Mouse (Mus musculus) megakaryocyte, adult 5-6 weeks (primary cell): Measurements from ENCODE around the gene Zfp644. TPM values are rescaled to one million over a fixed set of nuclear protein-coding genes. Genes with fewer than 3 reads are reported as not detected.
"Not testable (repeated sequence)": the region's sequence is repeated elsewhere in the genome, so short reads cannot be mapped to it uniquely, and the experiment has no call there.

Experiments used
- ATAC-seq: 2 replicates; pipeline ENCODE4 v1.8.0; 2016; ENCODE audit warnings: mild to moderate bottlenecking, inconsistent platforms; ENCODE audit not compliant: poor library complexity, severe bottlenecking
- total RNA-seq, 2 experiments: library from RNA; stranded (forward) in 1 of 2; stranded (reverse) in 1 of 2; fragments of 153-499, 151-499 nt in 1 of 2; fragments of 221-1000, 200-1000 nt in 1 of 2; gene quantifications; 2 replicates each; pipeline versions ENCODE4 v1.2.3 to v1.2.4; 2015 to 2017

Zfp644 gene
- total RNA-seq (2015), result 57.0 and 66.0 TPM in 2 replicates
- 59.2 and 68.4 TPM in 2 replicates for total RNA-seq (2017)

DNA sequence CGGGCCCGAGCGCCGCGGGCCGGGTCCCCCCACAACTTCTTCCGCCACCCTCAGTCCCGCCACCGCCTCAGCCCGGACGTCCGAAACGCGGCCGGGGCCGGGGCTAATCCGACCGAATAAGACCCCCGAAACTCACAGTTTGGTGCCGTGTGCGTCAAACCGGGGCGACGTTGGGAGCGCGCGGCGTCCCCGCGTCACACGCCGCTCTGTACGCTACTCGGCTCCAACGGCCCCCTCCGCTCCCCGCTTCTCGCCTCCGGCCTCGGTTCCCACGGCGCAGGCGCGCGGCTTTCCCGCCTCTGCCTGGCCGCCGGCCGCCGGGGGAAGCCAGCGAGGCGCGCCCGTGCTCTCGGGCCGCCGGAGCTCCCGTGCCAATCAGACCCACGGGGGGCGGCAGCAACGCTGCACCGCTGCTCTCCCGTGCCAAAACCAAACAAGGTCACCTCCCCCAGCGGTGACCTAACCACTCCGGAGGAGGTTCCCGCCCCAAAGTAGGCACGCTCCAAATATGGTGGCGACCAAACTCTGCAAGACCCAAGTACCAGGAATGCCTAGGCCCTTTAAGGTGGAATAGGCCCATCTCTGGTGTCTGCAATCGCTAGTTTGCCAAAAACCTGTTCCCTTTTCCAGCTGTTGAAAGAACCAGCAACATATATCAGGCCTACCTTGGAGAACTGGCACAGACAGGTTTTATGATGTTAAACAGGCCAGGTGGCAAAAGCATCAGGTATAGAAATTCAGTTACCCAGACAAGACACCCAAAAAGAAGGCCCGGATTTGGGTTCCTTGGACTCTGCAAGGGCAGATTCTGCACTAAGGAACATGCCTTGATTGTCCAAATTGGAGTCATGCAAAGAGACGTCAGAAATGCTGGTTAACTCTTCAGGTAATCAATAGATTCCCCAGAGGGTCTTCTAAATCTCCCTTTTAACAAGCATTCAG, at the start of gene Zfp644:
Zfp644 (minus strand) TSS at position 892 of the 942 bp plus-strand sequence.
- ATAC-seq, result peak; percentile 82

DNA sequence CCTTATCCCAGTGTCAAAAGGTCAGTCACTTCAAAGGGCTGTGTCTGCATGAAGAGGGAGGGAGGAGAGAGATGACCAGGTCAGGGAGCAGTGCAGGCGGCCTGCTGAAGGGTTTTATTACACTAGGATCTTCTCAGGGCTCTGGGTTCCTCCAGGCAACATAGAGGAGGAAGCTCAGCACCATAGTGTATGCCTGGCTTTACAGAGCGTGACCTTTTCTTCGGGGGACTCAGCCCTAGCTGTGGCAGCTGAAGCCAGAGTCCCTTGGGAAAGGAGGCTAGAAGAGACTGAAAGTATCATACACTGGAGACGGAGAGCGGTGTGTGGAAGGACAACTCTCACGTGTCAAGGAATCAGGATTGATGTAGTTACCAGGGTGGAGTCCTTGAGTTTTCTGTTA, 42.6 kb upstream of the Zfp644 start:
- no peak for ATAC-seq

DNA sequence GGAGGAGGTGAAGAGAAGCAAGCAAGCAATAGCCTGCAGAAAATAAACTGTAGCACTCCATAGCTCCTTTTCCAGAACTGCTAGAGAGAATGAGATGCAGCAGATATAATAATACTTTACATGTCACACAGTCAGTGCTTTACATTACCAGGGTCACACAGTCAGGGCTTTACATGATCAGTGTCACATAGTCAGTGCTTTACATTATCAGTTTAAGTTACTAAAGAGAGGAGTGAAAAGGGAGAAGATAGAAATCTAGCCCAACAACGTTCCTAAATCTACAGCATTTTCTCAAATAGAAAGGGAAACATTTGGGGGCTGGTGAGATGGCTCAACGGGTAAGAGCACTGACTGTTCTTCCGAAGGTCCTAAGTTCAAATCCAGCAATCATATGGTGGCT, 26.4 kb upstream of the Zfp644 start:
- no peak for ATAC-seq

DNA sequence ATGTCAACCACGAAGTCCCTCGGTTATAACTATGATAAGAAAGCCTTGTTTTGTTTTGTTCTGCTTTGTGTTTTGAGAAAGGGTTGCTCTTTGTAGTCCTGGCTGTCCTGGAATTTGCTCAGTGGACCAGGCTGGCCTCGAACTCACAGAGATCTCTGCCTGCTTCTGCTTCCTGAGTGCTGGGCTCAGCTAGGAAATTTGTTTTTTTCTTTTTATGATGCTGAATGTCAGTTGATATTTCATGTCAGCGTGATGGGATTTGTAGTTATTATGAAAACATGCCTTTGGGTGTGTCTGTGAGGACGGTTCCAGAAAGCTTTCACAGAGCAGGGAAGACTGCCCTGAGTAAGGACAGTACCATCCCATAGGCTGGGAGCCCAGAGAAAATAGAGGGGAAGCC, 25.7 kb upstream of the Zfp644 start:
- ATAC-seq, result no peak

DNA sequence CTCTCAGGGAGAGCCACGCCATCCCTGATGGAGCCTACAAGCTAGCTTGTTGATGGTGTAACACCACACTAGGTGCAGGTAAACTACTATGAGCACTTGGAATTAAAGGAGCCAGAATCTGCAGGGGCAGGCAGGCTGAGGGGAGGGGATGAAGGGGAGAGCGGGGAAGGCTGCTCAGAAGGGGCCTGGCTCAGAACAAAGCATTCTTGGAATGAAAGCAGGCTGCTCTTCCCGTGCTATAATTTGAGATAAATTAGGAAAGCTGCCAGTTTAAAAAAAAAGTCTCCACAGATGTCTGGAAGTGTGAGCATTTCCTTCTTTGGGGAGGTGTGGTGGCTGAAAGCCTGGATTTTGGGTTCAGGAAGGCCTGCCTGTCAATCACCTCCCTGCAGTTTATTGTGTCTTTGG, 14.8 kb upstream of the Zfp644 start:
- ATAC-seq, result no peak

DNA sequence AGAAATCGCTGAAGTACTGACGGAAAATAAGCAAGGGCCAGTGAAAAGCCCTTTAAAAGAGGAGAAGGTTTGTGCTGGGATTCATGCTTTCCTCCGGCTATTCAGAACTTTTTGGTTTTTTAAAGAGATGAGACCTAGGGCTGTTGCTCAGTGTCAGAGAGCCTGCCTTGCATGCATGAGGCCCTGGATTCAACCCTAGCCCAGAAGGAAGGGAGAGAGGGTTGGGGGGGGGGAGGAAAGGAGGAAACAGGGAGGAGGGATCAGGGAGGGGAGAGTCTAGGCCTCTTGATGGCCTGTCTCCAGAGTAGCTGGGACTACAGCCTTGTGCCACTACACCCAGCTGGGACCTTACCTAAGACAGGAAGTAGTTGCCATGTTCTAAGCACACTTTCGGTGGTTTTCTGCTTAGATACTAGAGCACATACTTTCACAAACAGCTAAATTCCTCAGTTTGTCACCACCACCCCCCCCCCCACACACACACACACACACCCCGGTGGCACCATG, 14.2 kb upstream of the Zfp644 start:
- ATAC-seq, result no peak

- no peak for ATAC-seq
These were observed 13.5 kb upstream of the Zfp644 start for GRCm38 (mm10) chr5:106710611-106711010.

- no peak for ATAC-seq
These were observed 13.0 kb upstream of the Zfp644 start for GRCm38 (mm10) chr5:106710085-106710409.

- ATAC-seq, result peak; percentile 86
These were observed 12.4 kb upstream of the Zfp644 start for GRCm38 (mm10) chr5:106709388-106710084.

DNA sequence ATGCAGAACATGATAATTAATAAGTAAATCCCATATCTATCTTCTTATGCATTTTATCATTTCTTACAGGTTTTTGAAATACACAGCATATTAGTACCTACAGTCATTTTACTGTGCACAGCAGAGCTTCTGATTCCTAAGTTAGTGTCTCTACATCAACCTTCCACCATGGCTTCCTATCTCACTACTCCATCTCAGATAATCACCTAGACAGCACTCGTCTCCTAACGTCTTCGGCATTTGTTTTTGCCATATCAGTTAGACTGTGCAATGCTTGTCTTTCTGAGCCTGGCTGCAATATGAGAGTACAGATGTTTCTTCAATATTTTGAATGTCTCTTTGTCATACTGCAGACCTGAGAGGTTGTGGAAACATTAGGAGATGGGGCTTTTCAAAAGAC, 9.3 kb upstream of the Zfp644 start:
- ATAC-seq, result no peak

DNA sequence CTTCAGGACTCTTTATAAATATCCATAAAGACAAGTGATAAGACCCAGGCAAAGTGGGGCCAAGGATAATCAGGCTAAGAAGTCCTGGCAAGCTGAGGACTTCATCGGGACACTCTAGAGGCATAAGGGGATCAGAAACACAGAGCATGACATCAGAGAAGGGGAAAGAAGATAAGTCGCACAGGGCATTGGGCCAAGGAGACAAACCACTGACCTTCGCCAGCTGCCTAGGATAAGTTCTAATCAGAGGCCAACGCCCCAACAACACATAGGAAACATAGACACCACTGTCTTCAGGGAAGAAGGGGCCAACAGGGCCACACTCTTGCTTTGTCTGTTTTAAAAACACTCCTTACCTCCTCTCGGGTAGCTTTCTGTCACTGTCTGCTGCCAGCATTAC, 8.1 kb upstream of the Zfp644 start:
- ATAC-seq, result no peak

- peak; percentile 45 for ATAC-seq
These were observed 1.2 kb downstream of the Zfp644 start for GRCm38 (mm10) chr5:106695681-106696395.

DNA sequence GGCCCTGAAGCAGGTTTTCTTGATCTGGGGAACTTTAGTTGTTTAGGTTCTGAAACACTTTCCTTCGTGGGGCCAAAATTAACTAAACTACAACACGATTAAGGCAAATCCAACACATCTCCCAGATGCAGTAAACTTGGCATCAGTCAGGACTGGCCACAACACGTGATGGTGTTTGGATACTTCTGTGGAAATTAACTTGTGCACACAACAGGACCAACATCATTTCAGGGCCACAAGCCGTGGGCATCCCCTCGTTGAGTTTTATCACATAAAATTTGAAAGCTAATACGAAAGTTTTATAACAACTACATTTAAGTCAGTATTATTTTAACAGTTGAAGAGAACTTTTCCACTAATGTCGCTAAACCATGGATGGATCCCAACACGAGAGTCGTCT, 1.9 kb downstream of the Zfp644 start:
- ATAC-seq, result no peak

DNA sequence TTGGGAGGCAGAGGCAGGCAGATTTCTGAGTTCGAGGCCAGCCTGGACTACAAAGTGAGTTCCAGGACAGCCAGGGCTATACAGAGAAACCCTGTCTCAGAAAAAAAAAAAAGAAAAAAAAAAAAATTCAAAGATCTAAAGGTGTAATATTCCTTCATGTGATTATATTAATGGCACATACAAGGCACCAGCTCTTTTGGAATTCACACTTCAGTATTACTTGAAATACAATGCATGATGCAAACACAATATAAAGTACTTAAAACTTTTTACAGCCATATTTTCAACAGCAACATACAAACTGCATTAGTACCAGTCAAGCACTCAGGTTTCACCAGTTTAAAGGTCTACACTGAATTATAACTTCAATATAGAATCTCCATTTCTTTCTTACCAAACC, 2.4 kb downstream of the Zfp644 start:
- no peak for ATAC-seq

GRCm38 (mm10) chr5:106693034-106693433, 4.1 kb downstream of the Zfp644 start:
- ATAC-seq, result peak; percentile 25

- peak; percentile 68 for ATAC-seq
These were observed 16.2 kb downstream of the Zfp644 start for GRCm38 (mm10) chr5:106680636-106681458.

GRCm38 (mm10) chr5:106679659-106680058, 17.4 kb downstream of the Zfp644 start:
- ATAC-seq, result peak; percentile 42

GRCm38 (mm10) chr5:106678823-106679222, 18.3 kb downstream of the Zfp644 start:
- ATAC-seq, result not testable (repeated sequence)

DNA sequence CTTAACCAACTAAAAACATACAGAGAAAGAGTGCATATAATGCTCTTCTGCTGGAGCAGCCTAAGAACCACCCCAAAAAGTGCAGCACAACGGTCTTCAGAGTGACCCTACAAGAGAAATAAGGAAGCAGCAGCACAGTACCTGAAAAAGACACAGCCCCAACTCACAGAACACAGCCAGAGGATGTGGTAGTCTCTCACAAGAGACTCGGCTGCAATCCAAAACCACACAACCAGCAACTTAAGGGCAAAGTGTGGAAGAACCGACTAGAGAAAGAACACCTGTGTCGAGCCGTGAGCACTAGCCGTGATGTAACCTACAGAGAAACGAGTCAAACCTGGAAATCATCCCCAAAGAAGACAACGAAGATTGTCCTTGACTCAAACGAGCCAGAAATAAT, 20.3 kb downstream of the Zfp644 start:
- peak; percentile 56 for ATAC-seq

- no peak for ATAC-seq
These were observed 24.5 kb downstream of the Zfp644 start for GRCm38 (mm10) chr5:106672597-106672996.
